Mouse (Mus musculus): ENCODE data around the gene Wwtr1. TPM values are rescaled to one million over a fixed set of nuclear protein-coding genes. Genes with fewer than 3 reads are reported as not detected.
A peak's percentile ranks its signal among the peaks of the same experiment; 100 is the strongest.

Wwtr1 gene
- 10 to 100 TPM; 50.6 to 52.3 TPM for total RNA-seq (2021)
- long read RNA-seq, experiment 1, full-length matches to known transcripts: 13 of 15 reads
- long read RNA-seq, experiment 1, partial matches to known transcripts: 0 of 15 reads
- long read RNA-seq, experiment 1, other reads (novel, unspliced or antisense): 2 of 15 reads
- long read RNA-seq, experiment 2, full-length matches to known transcripts: 56 of 75 reads
- long read RNA-seq, experiment 2, partial matches to known transcripts: 18 of 75 reads
- long read RNA-seq, experiment 2, other reads (novel, unspliced or antisense): 1 of 75 reads

DNA sequence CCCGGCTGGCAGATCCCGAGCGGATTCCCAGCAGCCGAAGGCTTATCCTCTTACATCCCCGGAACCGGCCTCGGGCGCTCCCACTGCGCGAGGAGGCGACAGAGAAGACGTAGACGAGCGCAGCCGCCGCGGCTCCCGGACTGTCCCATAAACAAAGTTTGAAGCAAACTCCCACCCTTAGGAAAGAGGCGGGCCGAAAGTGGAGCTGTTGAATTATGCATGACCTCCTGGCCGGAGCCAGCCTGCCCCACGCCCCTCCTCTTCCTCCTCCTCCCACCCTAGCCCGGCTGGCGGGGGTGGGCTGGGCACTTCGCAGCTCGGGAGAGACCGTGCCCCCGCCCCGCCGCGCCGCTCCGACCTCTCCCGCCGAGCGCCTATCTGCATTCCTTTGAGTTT lies at the start of gene Wwtr1:
TSS of gene Wwtr1 (minus strand) at position 251 of the 396 bp plus-strand sequence.
- DNase-seq (ENCODE audit: low spot score in 2 of 2): peak; percentile 69 to 85

DNA sequence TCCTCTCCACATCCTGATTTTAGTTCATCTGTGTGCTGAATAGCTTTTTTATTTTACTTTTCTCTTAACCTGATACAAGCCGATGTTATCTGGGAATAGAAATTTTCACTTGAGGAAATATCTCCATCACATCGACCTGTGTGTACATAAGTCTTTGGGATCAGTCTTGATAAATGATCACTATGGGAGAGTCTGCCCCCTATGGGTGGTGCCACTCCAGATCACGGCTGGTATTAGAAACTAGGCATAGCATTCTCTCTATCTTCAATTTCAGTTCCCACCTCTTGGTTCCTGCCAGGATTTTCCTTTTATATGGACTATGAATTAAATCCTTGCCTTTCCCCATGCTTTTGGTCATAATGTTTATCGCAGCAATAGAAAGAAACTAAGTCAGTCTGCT lies 44.0 kb upstream of the Wwtr1 start:
- no peak for DNase-seq (ENCODE audit: low spot score in 2 of 2)

DNA sequence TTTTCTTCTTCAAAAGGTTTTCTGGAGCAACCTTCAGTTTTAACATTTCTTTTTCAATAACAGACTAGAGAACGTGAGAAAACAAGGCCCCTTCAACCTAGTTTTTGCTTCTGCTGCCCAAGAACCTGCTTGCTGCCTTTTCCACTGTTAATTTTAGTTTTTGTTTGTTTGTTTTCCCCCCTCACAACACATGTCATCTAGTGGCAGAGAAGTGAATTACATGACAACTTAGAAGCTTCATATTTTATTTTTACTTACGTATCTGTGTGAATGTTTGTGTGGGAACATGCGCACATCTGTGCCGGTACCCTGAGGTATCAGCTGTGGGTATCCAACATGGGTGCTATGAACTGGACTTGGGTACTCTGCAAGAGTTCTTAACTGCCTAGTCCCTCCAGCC lies 39.9 kb upstream of the Wwtr1 start:
- no peak for DNase-seq (ENCODE audit: low spot score in 2 of 2)

DNA sequence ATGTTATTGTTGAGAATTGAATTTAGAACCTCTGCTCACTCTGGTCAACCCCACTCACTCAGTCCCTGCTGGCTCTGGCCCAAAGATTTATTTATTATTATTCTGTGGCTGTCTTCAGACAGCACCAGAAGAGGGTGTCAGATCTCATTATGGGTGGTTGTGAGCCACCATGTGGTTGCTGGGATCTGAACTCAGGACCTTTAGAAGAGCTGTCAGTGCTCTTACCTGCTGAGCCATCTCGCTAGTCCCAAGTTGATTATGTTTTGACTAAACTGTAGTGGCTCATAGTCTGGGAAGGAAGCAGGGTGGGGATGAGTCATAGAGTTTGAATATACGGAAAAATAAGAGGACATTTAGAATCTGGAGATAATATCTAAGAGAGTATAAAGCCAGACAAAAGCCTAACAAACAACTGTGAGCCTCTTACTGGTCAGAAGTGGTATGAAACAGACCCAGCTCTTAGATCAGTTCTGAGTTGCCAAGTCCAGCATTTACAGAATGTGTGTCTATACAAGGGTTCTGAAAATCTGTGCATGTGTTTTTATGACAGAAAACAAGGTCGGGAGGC lies 36.8 kb upstream of the Wwtr1 start:
- DNase-seq (ENCODE audit: low spot score in 2 of 2): no peak

DNA sequence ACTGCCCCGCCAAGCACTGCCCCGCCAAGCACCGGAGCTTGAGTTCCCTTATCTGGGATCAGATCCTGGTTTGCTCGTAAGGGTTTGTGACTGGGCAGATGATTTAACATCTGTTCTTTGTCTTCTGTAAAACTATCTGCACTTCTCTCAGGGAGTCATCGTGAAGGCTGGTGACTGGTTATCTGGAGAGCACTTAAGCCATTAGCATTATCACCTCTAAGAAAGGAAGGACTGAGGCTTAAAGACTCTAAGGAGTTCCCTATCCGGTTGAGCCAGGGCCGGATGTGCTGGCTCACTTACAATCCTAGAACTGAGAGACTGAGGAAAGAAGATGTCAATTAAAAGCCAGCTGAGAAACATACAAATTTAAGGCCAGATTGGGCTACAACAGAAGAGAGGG lies 36.1 kb upstream of the Wwtr1 start:
- DNase-seq (ENCODE audit: low spot score in 2 of 2): no peak

DNA sequence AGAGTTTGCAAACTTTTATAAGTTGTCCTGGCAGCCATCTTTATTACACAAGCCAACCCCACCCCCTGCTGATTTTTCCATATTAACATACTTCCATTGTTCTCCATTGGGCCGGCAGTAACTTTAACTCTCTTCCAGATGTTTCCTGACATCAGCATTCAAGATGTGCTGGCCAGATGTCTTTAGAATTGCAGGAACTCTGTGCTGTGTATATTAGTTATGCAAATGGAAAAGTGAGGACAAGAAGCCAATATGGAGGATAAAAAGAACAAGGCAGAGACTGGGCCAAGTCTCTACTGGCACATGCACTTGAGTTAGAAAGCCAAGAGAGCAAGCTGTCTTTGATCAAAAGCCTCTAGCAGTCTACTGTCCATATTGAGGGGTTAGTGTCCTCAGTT lies 28.9 kb upstream of the Wwtr1 start:
- DNase-seq (ENCODE audit: low spot score in 2 of 2): no peak

DNA sequence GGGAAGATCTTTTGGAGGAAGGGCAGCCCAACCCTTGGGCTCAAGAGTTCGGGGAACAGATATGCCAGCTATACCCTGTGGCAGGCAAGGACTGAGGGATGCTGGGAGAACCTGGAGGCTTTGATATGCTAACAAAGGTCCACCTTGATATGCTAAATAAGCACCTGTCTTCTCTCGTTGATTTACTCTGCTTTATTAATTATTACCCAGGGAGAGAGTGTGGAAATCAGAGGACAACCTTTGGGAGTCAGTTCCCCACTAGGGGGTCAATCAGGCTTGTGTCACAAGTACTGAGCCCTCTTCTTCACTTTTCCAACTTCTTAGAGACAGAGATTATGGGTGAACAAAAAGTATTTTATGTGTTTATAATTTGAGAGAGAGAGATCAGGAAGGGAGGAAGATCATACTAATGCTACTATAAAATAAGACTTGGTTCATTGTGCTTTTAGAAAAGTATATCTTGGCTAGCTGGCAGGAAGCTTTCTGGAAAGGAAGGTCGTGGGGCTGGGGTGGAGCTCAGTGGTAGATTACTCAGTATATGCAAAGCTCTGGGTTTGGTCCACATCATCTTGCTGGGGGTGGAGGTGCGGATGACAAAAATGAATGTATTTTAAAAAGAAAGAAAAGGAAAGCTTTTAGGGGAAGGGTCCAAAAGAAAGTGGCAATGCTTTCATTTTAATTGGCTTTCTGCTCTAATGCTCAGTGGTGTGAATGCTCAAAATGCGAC lies 28.3 kb upstream of the Wwtr1 start:
- no peak for DNase-seq (ENCODE audit: low spot score in 2 of 2)

DNA sequence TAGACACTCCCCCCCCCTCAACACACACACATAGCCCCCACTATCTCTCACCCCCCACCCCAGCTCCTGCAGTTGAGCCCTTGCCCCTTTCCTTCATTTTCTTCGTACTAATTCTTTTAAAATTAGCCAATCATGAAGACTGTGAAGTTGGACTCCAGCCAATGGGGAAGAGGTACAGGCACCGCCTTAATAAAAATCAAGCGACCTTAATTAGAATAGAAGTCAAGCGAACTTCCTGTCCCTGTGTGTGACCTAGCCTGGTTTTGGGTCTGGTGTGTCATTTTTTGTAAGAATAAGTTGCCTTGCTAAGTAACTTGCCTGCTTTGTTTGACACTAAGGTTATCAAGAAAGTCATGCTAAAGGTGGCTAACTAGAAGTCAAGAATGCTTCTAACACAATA lies 26.9 kb upstream of the Wwtr1 start:
- no peak for DNase-seq (ENCODE audit: low spot score in 2 of 2)

DNA sequence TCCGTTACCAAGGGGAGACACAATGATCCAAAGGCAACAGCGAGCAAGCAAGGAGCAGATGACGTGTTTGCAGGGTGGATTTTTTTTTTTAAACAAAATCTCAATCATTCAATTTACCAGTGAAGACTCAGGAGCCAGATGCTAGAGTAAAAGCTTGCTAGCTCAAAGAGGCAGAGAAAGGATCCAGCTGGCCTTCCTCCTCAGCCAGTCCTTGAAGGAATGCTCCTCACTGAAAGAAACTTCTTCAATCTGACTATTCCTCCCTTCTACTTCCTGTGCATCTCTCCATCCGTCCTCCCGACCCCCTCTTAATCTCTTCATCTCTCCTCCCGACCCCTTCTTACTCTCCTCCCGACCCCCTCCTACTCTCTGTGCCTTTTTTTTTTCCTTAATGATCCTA lies 20.9 kb upstream of the Wwtr1 start:
- no peak for DNase-seq (ENCODE audit: low spot score in 2 of 2)

DNA sequence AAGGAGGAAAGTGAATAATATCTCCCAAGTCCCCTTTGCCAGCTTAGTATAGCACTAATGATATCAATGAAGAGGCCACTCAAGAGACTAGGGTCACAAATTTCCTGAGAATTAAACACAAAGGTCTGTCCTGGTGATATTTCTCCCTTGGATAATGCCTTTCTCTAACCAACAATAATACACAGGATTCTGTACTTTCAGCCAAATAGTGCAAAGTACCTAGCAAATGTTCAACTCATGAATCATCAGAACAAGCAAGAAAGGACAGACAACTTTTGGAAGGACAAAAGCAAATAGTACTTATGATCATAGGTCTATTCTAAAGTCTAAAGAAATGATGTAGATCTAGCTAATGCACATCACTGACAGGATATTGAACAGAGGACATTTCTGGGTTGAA lies 19.8 kb upstream of the Wwtr1 start:
- no peak for DNase-seq (ENCODE audit: low spot score in 2 of 2)

DNA sequence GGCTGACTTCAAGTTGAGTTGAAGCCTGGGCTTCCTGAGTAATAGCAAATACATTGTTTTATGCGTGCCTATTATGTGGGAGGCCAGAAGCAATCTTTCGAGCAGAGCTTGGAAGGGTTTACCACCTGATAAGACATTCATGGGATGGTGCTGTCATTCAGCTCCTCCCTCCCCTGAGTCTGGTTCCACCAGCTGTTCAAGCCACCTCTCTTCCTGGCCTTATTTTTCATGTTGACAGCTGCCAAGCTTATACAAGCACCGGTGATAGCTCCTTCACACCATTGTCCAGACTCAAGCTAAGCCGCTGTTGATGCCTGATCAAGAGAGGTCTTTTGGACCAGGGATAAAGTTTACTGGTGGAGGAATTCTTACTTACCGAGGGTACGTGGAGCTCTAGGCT lies 10.3 kb upstream of the Wwtr1 start:
- DNase-seq (ENCODE audit: low spot score in 2 of 2): no peak

DNA sequence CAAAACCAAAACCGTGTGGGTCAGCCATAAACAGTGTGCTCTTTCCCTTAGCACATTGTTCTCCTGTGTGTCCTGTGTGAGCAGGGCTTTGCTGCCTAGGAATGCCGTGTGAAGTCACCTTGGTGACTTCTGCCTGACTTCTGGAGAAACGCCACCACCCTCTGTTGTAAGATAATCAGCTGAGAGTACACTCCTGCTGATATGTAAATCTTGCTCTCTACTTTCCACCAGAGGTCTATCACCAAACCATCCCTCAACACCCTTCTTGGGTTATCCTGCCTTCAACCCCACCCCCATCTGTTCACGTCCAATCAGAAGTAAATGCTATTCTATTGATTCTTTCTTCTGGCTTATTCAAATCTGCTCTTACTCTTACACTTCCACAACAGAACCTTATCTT lies 7.8 kb upstream of the Wwtr1 start:
- DNase-seq (ENCODE audit: low spot score in 2 of 2): no peak

DNA sequence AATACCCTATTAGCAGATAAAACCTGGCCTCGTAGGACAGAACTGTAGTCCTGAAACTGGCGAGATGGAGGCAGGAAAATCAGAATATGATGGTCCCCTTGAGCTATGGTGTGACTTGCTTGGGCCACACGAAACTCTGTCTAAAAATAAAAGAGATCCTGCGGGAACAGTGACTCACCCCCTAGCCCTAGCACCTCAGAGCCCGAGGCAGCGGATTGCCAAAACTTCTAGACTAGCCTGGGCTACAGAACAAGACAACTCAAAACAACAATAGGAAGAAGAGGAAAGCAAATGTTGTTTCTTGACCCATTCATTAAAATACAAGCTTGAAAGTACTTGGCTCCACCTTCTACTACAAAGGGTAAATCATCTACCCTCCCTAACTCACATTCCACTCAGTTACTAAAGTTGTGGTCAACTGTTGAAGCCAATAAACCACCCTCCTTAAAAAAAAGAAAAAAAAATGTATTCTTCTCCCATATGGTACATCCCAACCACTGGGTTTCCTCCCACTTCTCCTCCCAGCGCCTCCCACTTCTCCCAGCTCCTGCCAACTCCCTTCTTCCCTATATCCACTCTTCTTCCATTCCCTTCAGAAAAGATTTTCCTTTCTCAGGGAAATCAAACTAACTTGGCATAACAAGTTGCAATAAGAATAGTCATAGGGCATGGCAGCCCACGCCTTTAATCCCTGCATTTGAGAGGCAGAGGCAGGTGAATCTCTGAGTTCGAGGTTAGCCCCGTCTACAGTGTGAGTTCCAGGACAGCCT lies 4.9 kb upstream of the Wwtr1 start:
- no peak for DNase-seq (ENCODE audit: low spot score in 2 of 2)

DNA sequence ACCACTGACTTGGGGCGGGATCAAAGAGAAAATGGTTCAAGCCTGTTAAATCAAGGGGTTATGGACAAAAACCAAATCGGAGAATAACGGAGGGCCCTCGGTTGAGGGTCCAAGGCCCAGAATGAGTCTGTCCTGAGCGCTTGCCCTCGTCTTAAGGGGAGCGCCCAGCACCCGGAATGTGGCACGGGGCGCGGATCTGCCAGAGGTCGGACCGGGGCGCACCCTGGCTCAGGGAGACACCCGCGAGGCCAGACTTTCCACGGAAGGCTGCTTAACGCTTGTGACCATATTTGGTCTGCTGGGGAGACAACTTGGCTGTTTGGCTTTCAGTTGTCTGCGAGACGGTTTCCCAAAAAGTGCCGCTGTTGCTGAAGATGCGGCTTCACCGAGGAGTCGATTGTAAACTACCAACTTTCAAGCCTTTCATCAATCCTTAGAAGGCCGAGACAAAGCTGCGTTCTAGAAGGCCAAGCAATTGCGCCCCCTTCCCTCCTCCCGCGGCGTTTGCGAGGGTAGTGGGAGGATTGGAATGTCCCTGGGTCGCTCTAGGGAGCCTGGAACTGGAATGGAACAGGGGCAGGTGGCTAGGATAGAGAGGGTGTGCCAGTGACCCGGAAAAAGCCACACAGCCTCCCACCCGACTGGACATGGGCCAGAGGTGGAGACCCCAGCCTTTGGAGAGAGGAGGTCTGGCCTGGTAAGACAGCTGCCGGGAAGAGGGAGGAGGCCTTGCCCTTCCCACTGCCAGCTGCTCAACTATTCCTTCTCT lies 530 bp upstream of the Wwtr1 start:
- DNase-seq (ENCODE audit: low spot score in 2 of 2): peak in 1 of 2 experiments; percentile 12

DNA sequence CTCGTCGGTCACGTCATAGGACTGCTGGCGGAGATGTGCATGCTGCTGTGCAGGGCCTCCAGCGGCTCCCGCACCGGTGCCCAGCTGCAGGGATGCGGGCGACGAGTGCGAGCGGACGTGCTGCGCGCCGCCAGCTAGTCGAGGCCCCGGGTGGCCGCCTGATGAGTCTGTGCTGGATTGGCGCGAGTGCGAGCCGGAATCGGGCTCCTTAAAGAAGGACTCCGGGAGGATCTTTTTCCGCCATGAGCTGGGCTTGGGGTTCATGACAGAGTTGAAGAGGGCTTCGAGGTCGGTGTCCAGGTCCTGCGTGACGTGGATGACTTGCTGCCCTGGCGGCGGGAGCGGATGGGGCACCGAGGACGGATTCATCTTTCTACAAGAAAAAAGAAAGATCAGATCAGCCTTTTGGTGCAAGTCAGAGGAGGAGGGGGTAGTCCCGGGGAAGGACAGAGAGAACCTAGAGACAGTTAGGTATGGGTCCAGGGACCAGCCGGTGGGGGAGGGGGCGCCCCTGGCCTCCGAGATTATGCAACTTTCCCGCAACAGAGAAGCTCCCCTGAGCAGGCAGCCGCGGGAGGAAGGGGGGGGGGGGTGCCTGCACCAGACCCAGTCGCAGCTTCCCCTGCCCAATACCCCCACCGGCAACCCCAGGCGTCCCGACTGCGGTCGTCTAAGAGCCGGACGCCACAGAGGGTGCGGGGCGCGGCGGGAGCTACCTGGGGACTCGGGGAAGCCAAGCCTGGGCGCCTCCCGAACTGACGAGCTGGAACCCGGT lies 638 bp downstream of the Wwtr1 start:
- peak; percentile 16 to 22 for DNase-seq (ENCODE audit: low spot score in 2 of 2)

DNA sequence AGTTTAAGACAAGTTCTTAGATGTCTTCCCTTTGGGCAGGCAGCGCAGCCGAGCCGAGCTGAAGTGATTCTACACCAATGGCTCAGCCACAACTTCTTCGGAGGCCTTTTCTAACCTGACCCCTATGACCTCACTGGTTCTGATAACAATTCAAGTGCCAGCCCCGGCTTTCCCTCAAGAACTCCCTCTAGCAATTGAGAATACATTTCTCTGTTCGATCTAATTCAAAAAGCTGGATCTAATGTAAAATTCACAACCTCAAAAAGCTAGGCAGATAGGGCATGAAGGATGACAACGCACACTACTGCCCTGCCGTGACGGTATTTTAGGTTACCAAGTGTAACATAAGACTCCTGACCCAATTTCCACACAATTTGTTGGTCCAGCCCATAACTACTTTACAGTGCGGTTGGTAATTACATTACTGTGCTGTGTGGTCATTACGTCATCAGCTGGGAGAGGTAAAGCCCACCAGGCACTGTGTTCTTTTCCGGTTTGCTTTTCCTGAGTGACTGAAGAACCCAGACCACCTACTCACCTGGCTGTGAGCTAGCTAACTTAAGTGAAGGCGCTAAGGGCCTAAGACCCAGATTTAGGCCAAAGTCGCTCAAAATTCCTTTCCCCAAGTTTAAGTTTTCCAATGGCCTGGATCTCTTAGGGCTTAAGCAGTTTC lies 1.7 kb downstream of the Wwtr1 start:
- DNase-seq (ENCODE audit: low spot score in 2 of 2): no peak

DNA sequence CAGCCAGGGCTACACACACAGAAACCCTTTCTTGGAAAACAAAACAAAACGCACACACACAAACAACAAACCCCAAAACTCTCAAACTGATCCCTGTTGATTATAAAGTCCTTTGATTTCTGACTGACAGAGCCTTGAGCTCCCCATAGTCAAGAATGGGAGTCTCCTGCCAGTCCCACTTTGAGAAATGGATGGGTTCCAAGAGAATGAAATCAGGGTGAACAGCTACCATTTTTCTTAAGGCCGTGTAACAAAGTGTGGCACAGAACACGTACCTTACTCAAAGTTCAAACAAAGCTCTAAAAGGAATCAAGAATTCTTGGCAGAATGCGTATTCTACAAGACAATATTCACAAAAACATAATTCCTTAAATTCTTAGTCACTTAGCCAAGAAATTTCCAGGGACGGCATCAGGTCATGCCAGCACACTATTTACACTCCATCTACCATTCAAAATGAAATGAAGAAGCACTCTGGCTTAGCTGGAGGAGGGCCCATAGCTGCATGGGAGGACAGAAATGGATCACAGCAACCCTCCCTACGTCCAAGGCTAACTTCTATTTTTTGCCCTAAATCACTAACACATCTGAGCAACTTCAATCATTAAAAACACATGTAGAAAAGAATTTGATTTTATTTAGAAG lies 3.3 kb downstream of the Wwtr1 start:
- DNase-seq (ENCODE audit: low spot score in 2 of 2): no peak

DNA sequence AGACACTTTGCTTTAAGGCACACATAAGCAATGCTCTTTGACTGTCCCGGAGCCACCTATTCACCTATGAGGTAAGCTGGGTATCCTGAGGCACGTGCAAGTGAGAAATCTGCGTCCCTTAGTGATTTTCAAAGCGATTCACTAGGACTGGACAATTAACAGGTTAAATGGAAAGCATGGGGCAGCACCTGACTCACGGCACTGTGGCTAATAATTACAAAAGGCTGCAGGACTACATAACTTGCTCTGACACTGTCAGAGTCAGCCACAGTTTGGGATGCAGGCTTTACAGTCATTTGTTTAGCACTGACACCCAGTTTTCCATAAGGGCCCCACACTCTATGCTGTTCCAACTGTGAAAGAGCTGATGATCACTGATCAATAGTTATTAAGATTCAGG lies 9.1 kb downstream of the Wwtr1 start:
- DNase-seq (ENCODE audit: low spot score in 2 of 2): no peak

DNA sequence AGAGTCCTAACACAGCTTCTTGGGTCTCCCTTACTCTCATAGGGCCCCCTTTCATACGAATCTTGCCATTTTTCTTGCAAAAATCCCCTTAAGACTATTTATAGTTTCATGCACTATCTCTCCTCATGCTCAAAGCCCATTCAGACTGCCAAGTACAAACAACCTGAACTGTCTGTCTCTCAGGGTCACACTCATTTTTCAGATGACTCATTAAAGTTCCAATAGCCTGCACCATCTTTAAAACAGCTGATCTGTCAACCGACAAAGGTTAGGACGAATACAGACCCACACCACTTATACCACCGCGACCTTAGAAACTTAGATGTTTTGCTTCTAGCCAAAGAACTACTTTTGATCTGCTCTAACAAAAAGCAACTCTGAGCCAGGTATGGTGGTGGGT lies 12.1 kb downstream of the Wwtr1 start:
- no peak for DNase-seq (ENCODE audit: low spot score in 2 of 2)
